Mouse (Mus musculus) macrophage (primary cell): ENCODE measurements around the gene 4930519P11Rik. TPM values are rescaled to one million over a fixed set of nuclear protein-coding genes. Genes with fewer than 3 reads are reported as not detected.

Experiments used
- H3K27ac ChIP-seq: fragments of 350-480 bp; formaldehyde crosslinking; 2 replicates; pipeline ENCODE4 v1.9.0; 2021
- H3K36me3 ChIP-seq: fragments of 350-480 bp; formaldehyde crosslinking; 2 replicates; pipeline ENCODE4 v1.9.0; 2021; ENCODE audit errors: inconsistent target
- H3K4me3 ChIP-seq: fragments of 350-480 bp; formaldehyde crosslinking; 2 replicates; pipeline ENCODE4 v1.9.0; 2021; ENCODE audit errors: inconsistent target
- H3K79me2 ChIP-seq: fragments of 350-480 bp; formaldehyde crosslinking; 2 replicates; pipeline ENCODE4 v1.9.0; 2021; ENCODE audit errors: inconsistent target
- WGBS: methylation state at CpG from one replicate; pipeline ENCODE4 v1.1.7; 2026; ENCODE audit warnings: inconsistent platforms; ENCODE audit not compliant: missing documents; 5-methylcytosine and 5-hydroxymethylcytosine counted together
- polyA plus RNA-seq: library from polyadenylated mRNA; stranded (reverse); fragments of 250-400 nt; gene quantifications from 3 replicates; pipeline ENCODE4 v1.2.4, GENCODE M21; 2018; ENCODE audit warnings: inconsistent platforms

Gene 4930519P11Rik
- polyA plus RNA-seq, 1 experiment from 2014 or later: not detected

- 92% methylated on average over 8 of the region's 8 CpGs for WGBS
- H3K36me3 ChIP-seq: peaks cover 16% of the 10 kb centered on the region
- H3K79me2 ChIP-seq: peaks cover 41% of the 10 kb centered on the region
- H3K27ac ChIP-seq: no peak overlapping the region
- H3K4me3 ChIP-seq: no peak overlapping the region
Measured at GRCm38 (mm10) chr2:154566641-154567040, 46.6 kb downstream of the 4930519P11Rik start.

GRCm38 (mm10) chr2:154565562-154565961 is 47.7 kb downstream of the 4930519P11Rik start:
- WGBS: 95% methylated on average over 3 of the region's 3 CpGs
- H3K36me3 ChIP-seq: peaks cover 24% of the 10 kb centered on the region
- H3K79me2 ChIP-seq: peaks cover 41% of the 10 kb centered on the region
- no peak overlapping the region for H3K27ac ChIP-seq
- no peak overlapping the region for H3K4me3 ChIP-seq

- 96% methylated on average over 22 of the region's 22 CpGs for WGBS
- H3K36me3 ChIP-seq: peaks cover 26% of the 10 kb centered on the region
- H3K27ac ChIP-seq: no peak overlapping the region
- no peak overlapping the region for H3K4me3 ChIP-seq
- H3K79me2 ChIP-seq: peaks cover 39% of the 10 kb centered on the region
Measured at GRCm38 (mm10) chr2:154563612-154564170, 49.5 kb downstream of the 4930519P11Rik start.

Other genes with a start within 250 kb of the 4930519P11Rik start
- 4.0 to 6.2 TPM (median 5.3 TPM) in 3 replicates for gene Cdk5rap1, start 240.4 kb downstream of the 4930519P11Rik start, polyA plus RNA-seq
- 2.9 to 11.4 TPM (median 6.1 TPM) in 3 replicates for gene Snta1, start 205.3 kb downstream of the 4930519P11Rik start, polyA plus RNA-seq
- 8.0 to 9.7 TPM (median 9.0 TPM) in 3 replicates for gene Cbfa2t2, start 177.0 kb downstream of the 4930519P11Rik start, polyA plus RNA-seq
- gene 1700003F12Rik, start 66.4 kb downstream of the 4930519P11Rik start, polyA plus RNA-seq: 1.3 to 7.5 TPM (median 3.9 TPM) in 3 replicates
- gene Actl10, start 61.7 kb downstream of the 4930519P11Rik start, polyA plus RNA-seq: not detected in 3 replicates
- 0.10 to 0.91 TPM in 2 of 3 replicates, not detected in the other for gene Necab3, start 54.5 kb downstream of the 4930519P11Rik start, polyA plus RNA-seq
- gene E2f1, start 43.5 kb downstream of the 4930519P11Rik start, polyA plus RNA-seq: 14.1 to 33.2 TPM (median 21.6 TPM) in 3 replicates
- 9.5 to 12.3 TPM (median 11.9 TPM) in 3 replicates for gene Pxmp4, start 9.7 kb downstream of the 4930519P11Rik start, polyA plus RNA-seq
- 1.6 to 1.9 TPM (median 1.8 TPM) in 3 replicates for gene Zfp341, start 140 bp downstream of the 4930519P11Rik start, polyA plus RNA-seq
- gene Chmp4b, start 38.3 kb upstream of the 4930519P11Rik start, polyA plus RNA-seq: 337 to 461 TPM (median 343 TPM) in 3 replicates
- gene Gm14214, start 156.6 kb upstream of the 4930519P11Rik start, polyA plus RNA-seq: not detected in 3 replicates
- gene Raly, start 177.7 kb upstream of the 4930519P11Rik start, polyA plus RNA-seq: 115 to 167 TPM (median 115 TPM) in 3 replicates
- gene a, start 178.0 kb upstream of the 4930519P11Rik start, polyA plus RNA-seq: not detected in 3 replicates